In genomic region chr4:62360088-62360804, GRCm38 (mm10) we compare ENCODE assay signal across 7 mouse cellular contexts. TPM values are rescaled to one million over a fixed set of nuclear protein-coding genes. Genes with fewer than 3 reads are reported as not detected.
DNase-seq lines count a peak whose midpoint lies in the region; ATAC-seq and TF ChIP-seq lines count a peak whose summit lies in the region.

Gene Fkbp15, minus strand, starts transcription at chr4:62360548.
Gene Slc31a1, plus strand, starts transcription at chr4:62360727.

- no peak for TF ChIP-seq CTCF in intestine, postnatal 0 days (IDR thresholded peaks at IDR 0.05; ENCODE audit: low read depth)
- no peak for TF ChIP-seq CTCF in small intestine, adult 2 months (IDR thresholded peaks at IDR 0.05; ENCODE audit: extremely low read depth, insufficient read length, insufficient replicate concordance, low read depth, low read length)

- H3K4me1 ChIP-seq in embryonic facial prominence, embryonic 10.5 days, result peaks cover 15% of the 10 kb centered on the region
- H3K4me1 ChIP-seq in intestine, postnatal 0 days (replicated peaks; ENCODE audit: control insufficient read depth, insufficient read depth, low read length), result peaks cover 7% of the 10 kb centered on the region; the same call in 1 of the 2 replicates
- H3K4me1 ChIP-seq in midbrain, embryonic 12.5 days, result peaks cover 22% of the 10 kb centered on the region
- H3K4me1 ChIP-seq in small intestine, adult 2 months (ENCODE audit: control insufficient read depth, insufficient read depth, insufficient read length, low read length), result no peaks in the 10 kb centered on the region; the same call in 1 of the 2 replicates

- no peaks in the 10 kb centered on the region; the same call in 1 of the 2 replicates for H3K36me3 ChIP-seq in embryonic facial prominence, embryonic 10.5 days (replicated peaks)
- peaks cover 9% of the 10 kb centered on the region; the same call in 1 of the 2 replicates for H3K36me3 ChIP-seq in intestine, postnatal 0 days (ENCODE audit: control insufficient read depth, insufficient read depth)
- no peaks in the 10 kb centered on the region for H3K36me3 ChIP-seq in midbrain, embryonic 12.5 days
- H3K36me3 ChIP-seq in small intestine, adult 2 months (ENCODE audit: control insufficient read depth, insufficient read depth, low read length), result no peaks in the 10 kb centered on the region

- no peaks in the 10 kb centered on the region for H3K9me3 ChIP-seq in embryonic facial prominence, embryonic 10.5 days
- no peaks in the 10 kb centered on the region for H3K9me3 ChIP-seq in intestine, postnatal 0 days (ENCODE audit: control insufficient read depth)
- no peaks in the 10 kb centered on the region for H3K9me3 ChIP-seq in midbrain, embryonic 12.5 days

- intact Hi-C loops in left cerebral cortex, postnatal 4 days (cut with DNase I), result no loop called here

- DNase-seq in adrenal gland, postnatal 10 days, result peak; percentile 97
- DNase-seq in embryonic facial prominence, embryonic 10.5 days (ENCODE audit: low spot score), result peak; percentile 99
- DNase-seq in gonadal fat pad, adult 2 months (ENCODE audit: low read depth), result peak; percentile 83
- DNase-seq in left cerebral cortex, postnatal 4 days, result peak; percentile 98

- peak; percentile 100 for ATAC-seq in intestine, postnatal 0 days
- ATAC-seq in midbrain, embryonic 12.5 days (ENCODE audit: low FRiP score, low read depth), result peak; percentile 100

- under 1% methylated on average over 51 of the region's 51 CpGs for WGBS in embryonic facial prominence, embryonic 10.5 days
- whole genome bisulfite sequencing in intestine, postnatal 0 days, result under 1% methylated on average over 51 of the region's 51 CpGs
- 0% methylated on average over 50 of the region's 51 CpGs for WGBS in midbrain, embryonic 12.5 days
- under 1% methylated on average over 51 of the region's 51 CpGs for WGBS in small intestine, adult 2 months

- peak within 1 kb of the TSS; percentile 75 for H3K4me2 ChIP-seq in intestine, postnatal 0 days (replicated peaks; ENCODE audit: low read depth)
- H3K4me2 ChIP-seq in midbrain, embryonic 12.5 days (replicated peaks), result peak within 1 kb of the TSS; percentile 71

- peak within 1 kb of the TSS; percentile 86 for H3K9ac ChIP-seq in intestine, postnatal 0 days (ENCODE audit: low read depth, low read length)
- H3K9ac ChIP-seq in midbrain, embryonic 12.5 days (replicated peaks), result peak within 1 kb of the TSS; percentile 66

- no peaks in the 10 kb centered on the region for H3K27me3 ChIP-seq in embryonic facial prominence, embryonic 10.5 days (replicated peaks; ENCODE audit: low read depth, poor library complexity, severe bottlenecking)
- H3K27me3 ChIP-seq in intestine, postnatal 0 days (replicated peaks; ENCODE audit: control insufficient read depth, insufficient read depth, low read length), result no peaks in the 10 kb centered on the region
- no peaks in the 10 kb centered on the region for H3K27me3 ChIP-seq in midbrain, embryonic 12.5 days
- H3K27me3 ChIP-seq in small intestine, adult 2 months (ENCODE audit: control insufficient read depth, insufficient read depth, low read length), result no peaks in the 10 kb centered on the region

- H3K4me3 ChIP-seq in embryonic facial prominence, embryonic 10.5 days, result peak within 1 kb of the TSS; percentile 83
- peak within 1 kb of the TSS; percentile 83 for H3K4me3 ChIP-seq in intestine, postnatal 0 days (ENCODE audit: low read depth, low read length)
- peak within 1 kb of the TSS; percentile 81 for H3K4me3 ChIP-seq in midbrain, embryonic 12.5 days
- peak within 1 kb of the TSS; percentile 79 for H3K4me3 ChIP-seq in small intestine, adult 2 months (ENCODE audit: low read depth, low read length)

- H3K27ac ChIP-seq in embryonic facial prominence, embryonic 10.5 days (replicated peaks), result peak within 1 kb of the TSS; percentile 90
- peak within 1 kb of the TSS; percentile 87 for H3K27ac ChIP-seq in intestine, postnatal 0 days (ENCODE audit: low read depth, low read length)
- peak within 1 kb of the TSS; percentile 67 for H3K27ac ChIP-seq in midbrain, embryonic 12.5 days (replicated peaks)
- peak within 1 kb of the TSS; percentile 77 for H3K27ac ChIP-seq in small intestine, adult 2 months (ENCODE audit: insufficient read depth, low read depth, low read length)

- peak; percentile 93 for TF ChIP-seq POLR2A in small intestine, adult 2 months (IDR thresholded peaks at IDR 0.05; ENCODE audit: low read depth, low read length)

RNA-seq across cellular contexts. Expression of gene Fkbp15, which starts in this region (rescaled TPM):
- 10 to 100 TPM; 30.1 to 36.6 TPM for total RNA-seq in adrenal gland, postnatal 10 days (2021)
- polyA plus RNA-seq in embryonic facial prominence, embryonic 10.5 days (2016; fragmentation: Nextera tagmentation; extraction: Ambion mirVana), result 18.0 and 18.1 TPM in 2 replicates
- polyA plus RNA-seq in gonadal fat pad, adult 2 months (2012; rRNA removed), result 32.3 and 37.8 TPM in 2 replicates
- polyA plus RNA-seq in intestine, postnatal 0 days (2015; fragmentation: Nextera tagmentation; extraction: Ambion mirVana), result 16.9 and 18.3 TPM in 2 replicates
- 10 to 100 TPM; 36.3 to 38.4 TPM for total RNA-seq in left cerebral cortex, postnatal 4 days (2021)
- polyA plus RNA-seq in midbrain, embryonic 12.5 days (2016; fragmentation: Nextera tagmentation; extraction: Ambion mirVana), result 24.5 and 27.5 TPM in 2 replicates
- polyA plus RNA-seq in small intestine, adult 2 months (2012; rRNA removed), result 13.6 and 21.6 TPM in 2 replicates

RNA-seq across cellular contexts. Expression of gene Slc31a1, which starts in this region (rescaled TPM):
- total RNA-seq in adrenal gland, postnatal 10 days (2021), result 10 to 100 TPM; 59.3 to 59.5 TPM
- polyA plus RNA-seq in embryonic facial prominence, embryonic 10.5 days (2016; fragmentation: Nextera tagmentation; extraction: Ambion mirVana), result 45.5 and 48.0 TPM in 2 replicates
- 57.4 and 60.7 TPM in 2 replicates for polyA plus RNA-seq in gonadal fat pad, adult 2 months (2012; rRNA removed)
- polyA plus RNA-seq in intestine, postnatal 0 days (2015; fragmentation: Nextera tagmentation; extraction: Ambion mirVana), result 133 and 150 TPM in 2 replicates
- 10 to 100 TPM; 26.7 to 28.7 TPM for total RNA-seq in left cerebral cortex, postnatal 4 days (2021)
- 48.1 and 48.6 TPM in 2 replicates for polyA plus RNA-seq in midbrain, embryonic 12.5 days (2016; fragmentation: Nextera tagmentation; extraction: Ambion mirVana)
- 18.2 and 40.3 TPM in 2 replicates for polyA plus RNA-seq in small intestine, adult 2 months (2012; rRNA removed)

Comparison
In these comparisons a context has a peak if more than half of its experiments do, and no peak if none do; other contexts are left out.
1. Peak in every context shown above with its lines: DNase-seq, ATAC-seq, H3K4me3 ChIP-seq and H3K27ac ChIP-seq.